Mouse (Mus musculus) megakaryocyte, embryonic 14.5 days (primary cell): ENCODE data around the gene Prom1.

Experiments
- FLI1 ChIP-seq: IDR thresholded peaks from 2 replicates; pipeline ENCODE4 v1.6.1; 2012; ENCODE audit warnings: low read length, inconsistent platforms, mixed read lengths
- GATA1 ChIP-seq: IDR thresholded peaks from 3 replicates; pipeline ENCODE4 v1.6.1; 2012; ENCODE audit warnings: mixed read lengths, low read length, inconsistent platforms, borderline replicate concordance

- TF ChIP-seq GATA1 (no peak), FLI1 (no peak)
Observed at GRCm38 (mm10) chr5:44109121-44109520, 7.3 kb upstream of the Prom1 start.
